Mouse (Mus musculus) bone marrow, adult 2 months (tissue): ENCODE measurements around the gene Fen1.

ENCODE experiments used
- CTCF ChIP-seq: fragments of 200-500 bp; IDR thresholded peaks from 2 replicates; pipeline ENCODE4 v1.5.1; 2011; ENCODE audit warnings: low read length, control low read depth; ENCODE audit not compliant: control insufficient read depth, insufficient read depth
- POLR2A ChIP-seq: fragments of 200-500 bp; IDR thresholded peaks from 2 replicates; pipeline ENCODE4 v1.6.1; 2011; ENCODE audit warnings: low read depth, mild to moderate bottlenecking, control low read depth, low read length, borderline replicate concordance; ENCODE audit not compliant: control insufficient read depth

DNA sequence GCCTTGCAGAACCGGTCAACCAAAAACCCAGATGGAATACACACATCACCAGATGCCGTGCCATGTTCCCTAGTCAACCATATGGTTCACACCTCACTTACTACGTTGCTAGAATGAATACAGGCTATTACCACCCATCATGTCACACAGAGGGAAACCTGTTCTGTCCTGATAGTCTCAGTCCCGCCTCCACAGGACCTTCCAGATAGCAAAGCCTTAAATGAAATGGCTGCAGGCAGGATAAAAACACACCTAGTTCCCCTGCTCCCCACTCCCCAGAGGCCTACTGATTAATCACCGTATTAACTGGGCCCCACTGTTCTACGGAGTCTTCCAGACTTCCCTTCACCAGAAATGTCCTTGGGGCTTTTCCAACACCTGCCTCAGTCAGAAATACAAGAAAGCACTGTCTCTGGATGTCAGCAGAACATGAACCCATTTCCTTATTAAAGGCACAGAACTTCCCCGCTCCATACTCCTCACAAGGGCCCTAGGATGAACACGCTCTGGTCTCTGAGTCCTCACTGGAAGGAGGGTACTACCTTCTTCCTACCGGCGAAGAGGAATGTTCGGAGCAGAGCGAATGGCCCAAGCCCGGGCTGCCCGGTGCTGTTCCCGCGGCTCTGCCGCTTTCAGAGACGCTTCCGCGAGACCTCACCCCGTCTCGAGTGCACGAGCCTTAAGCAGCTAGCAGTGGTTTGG lies 672 bp downstream of the Fen1 start:
- TF ChIP-seq CTCF (no peak), POLR2A (peak; percentile 65; the same call in 1 of the 2 replicates)
